Mouse (Mus musculus) G1E (cell line): ENCODE measurements around the gene Hsd17b6. TPM values are rescaled to one million over a fixed set of nuclear protein-coding genes. Genes with fewer than 3 reads are reported as not detected.

Experiments used
- ATAC-seq: 2 replicates; pipeline ENCODE4 v1.8.0; 2016; ENCODE audit warnings: mild to moderate bottlenecking; ENCODE audit not compliant: insufficient number of reproducible peaks, poor library complexity, low FRiP score, severe bottlenecking; ENCODE audit errors: extremely low read depth
- DNase-seq: peaks from one replicate; pipeline ENCODE4 v3.0.0; 2012; ENCODE audit warnings: low spot score
- H3K27me3 ChIP-seq: 2 replicates; pipeline ENCODE4 v1.6.1; 2012; ENCODE audit warnings: mild to moderate bottlenecking, low read length, inconsistent platforms; ENCODE audit not compliant: insufficient read depth
- H3K36me3 ChIP-seq: replicated peaks from 2 replicates; pipeline ENCODE3; 2012; ENCODE audit warnings: mild to moderate bottlenecking, inconsistent platforms
- H3K4me1 ChIP-seq: 2 replicates; pipeline ENCODE4 v1.6.1; 2012; ENCODE audit warnings: low read depth, low read length, inconsistent platforms, mixed read lengths; ENCODE audit not compliant: insufficient read depth
- H3K4me3 ChIP-seq: 2 replicates; pipeline ENCODE4 v1.5.1; 2012; ENCODE audit warnings: low read depth, mild to moderate bottlenecking, inconsistent platforms, low read length, moderate library complexity, mixed read lengths
- H3K9me3 ChIP-seq: replicated peaks from 2 replicates; pipeline ENCODE4 v1.6.1; 2012; ENCODE audit warnings: inconsistent platforms
- CTCF ChIP-seq: IDR thresholded peaks from 2 replicates; pipeline ENCODE4 v1.5.1; 2012; ENCODE audit warnings: low read depth, low read length, inconsistent platforms, mixed read lengths
- GATA1 ChIP-seq: IDR thresholded peaks from 2 replicates; pipeline ENCODE4 v1.6.1; 2012; ENCODE audit warnings: borderline replicate concordance, low read length, inconsistent platforms, mixed read lengths
- GATA2 ChIP-seq: IDR thresholded peaks from 2 replicates; pipeline ENCODE4 v1.6.1; 2012; ENCODE audit warnings: low read depth, low read length, inconsistent platforms, borderline replicate concordance
- POLR2AphosphoS5 ChIP-seq: IDR thresholded peaks from 2 replicates; pipeline ENCODE4 v1.6.1; 2012; ENCODE audit warnings: low read depth, low read length, inconsistent platforms; ENCODE audit not compliant: insufficient replicate concordance
- TAL1 ChIP-seq: conservative IDR thresholded peaks from 2 replicates; pipeline ENCODE4 v1.6.1; 2012; ENCODE audit warnings: low read depth, low read length, inconsistent platforms, mixed read lengths
- polyA plus RNA-seq: library from polyadenylated mRNA; stranded (reverse); fragments of >175 nt; gene quantifications from 2 replicates; pipeline ENCODE4 v1.2.3, GENCODE M21; 2012
- total RNA-seq, 2 experiments: library from RNA; stranded (forward) in 1 of 2; stranded (reverse) in 1 of 2; fragments of 200-1000 nt in 1 of 2; fragments of >200 nt in 1 of 2; fragmentation: Nextera tagmentation in 1 of 2; gene quantifications; 2 replicates each; pipeline ENCODE4 v1.2.3; 2014 to 2017

Hsd17b6 gene
- total and polyA plus RNA-seq, 3 experiments: 0.05 TPM; not detected in 2

DNA sequence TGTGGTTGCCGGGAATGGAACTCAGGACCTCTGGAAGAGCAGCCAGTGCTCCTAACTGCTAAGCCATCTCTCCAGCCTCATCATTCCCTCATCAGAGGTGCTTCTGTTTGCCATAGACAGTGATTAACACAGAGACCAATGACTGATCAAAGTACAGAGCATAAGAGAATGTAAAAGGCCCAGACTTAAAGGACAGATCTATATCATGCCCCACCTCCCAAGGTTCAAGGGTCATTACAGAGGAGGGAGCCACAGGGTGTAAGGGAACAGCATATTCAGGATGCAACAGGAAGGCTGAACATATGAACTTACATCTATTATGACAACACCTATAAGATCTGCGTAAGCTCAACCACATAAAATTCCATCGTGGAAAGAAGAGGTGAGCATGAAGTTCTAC lies 10.7 kb downstream of the Hsd17b6 start:
- TF ChIP-seq GATA1: no peak
- TF ChIP-seq CTCF: no peak
- no peak for TF ChIP-seq TAL1
- TF ChIP-seq POLR2AphosphoS5: no peak
- Histone ChIP-seq H3K27me3 (0 out of 2 replicates have a peak, but pooled peaks cover 5% of the 10 kb centered on the region), H3K4me1 (no peaks in the 10 kb centered on the region), H3K4me3 (no peak overlapping the region), H3K36me3 (no peaks in the 10 kb centered on the region), H3K9me3 (peaks cover 5% of the 10 kb centered on the region; the same call in 1 of the 2 replicates)
- no peak for ATAC-seq
- no peak for DNase-seq

- no peaks in the 10 kb centered on the region for H3K36me3 ChIP-seq
- no peaks in the 10 kb centered on the region for H3K4me1 ChIP-seq
- no peak for DNase-seq
- no peak overlapping the region for H3K4me3 ChIP-seq
- no peak for ATAC-seq
- peaks cover 23% of the 10 kb centered on the region for H3K27me3 ChIP-seq
- H3K9me3 ChIP-seq: no peaks in the 10 kb centered on the region
- TF ChIP-seq GATA2 (no peak), POLR2AphosphoS5 (no peak), CTCF (no peak), TAL1 (no peak), GATA1 (no peak)
Observed at GRCm38 (mm10) chr10:127985601-127986000, 21.8 kb downstream of the Hsd17b6 start.

DNA sequence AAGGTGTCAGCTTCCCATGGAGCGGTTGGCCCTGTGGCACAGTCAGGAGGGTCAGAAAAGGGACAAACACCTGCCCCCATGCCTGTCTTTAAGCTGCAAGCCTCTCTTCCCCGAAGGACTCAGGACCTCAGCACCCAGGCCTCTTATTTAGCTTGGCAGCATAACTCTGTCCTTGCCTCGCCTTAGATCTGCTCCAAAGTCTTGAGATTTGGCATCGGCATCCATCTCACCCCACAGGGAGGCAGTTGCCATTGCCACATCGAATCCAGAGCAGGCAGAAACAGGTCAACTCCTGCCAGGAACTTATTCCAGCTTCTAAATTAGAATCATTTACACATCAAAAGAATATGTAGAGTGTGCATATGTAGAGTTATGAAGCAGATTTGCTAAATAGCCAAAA lies 22.8 kb downstream of the Hsd17b6 start:
- no peak for TF ChIP-seq POLR2AphosphoS5
- no peak for TF ChIP-seq CTCF
- no peak for TF ChIP-seq GATA1
- TF ChIP-seq TAL1: no peak
- TF ChIP-seq GATA2: no peak

DNA sequence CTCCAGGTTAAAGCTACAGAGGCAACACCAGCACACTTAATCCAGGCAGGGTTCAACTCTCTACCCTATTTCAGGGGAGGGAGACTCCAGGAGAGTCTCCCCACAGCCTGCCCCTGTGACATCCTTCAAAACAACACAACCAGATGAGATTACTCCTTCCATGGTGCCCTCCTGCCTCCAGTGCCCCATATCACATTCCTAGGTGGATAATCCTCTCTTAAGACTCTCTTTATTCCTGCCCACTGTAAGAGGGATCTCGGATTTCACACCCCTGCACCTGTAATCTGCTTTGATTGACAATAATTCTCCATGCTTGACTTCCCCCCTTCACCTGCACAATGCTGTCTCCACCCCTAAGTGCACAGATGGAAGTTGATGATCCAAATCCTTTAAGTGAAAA lies 31.9 kb downstream of the Hsd17b6 start:
- Histone ChIP-seq H3K4me1 (peaks cover 12% of the 10 kb centered on the region; the same call in 1 of the 2 replicates), H3K36me3 (no peaks in the 10 kb centered on the region), H3K27me3 (peaks cover 28% of the 10 kb centered on the region), H3K9me3 (no peaks in the 10 kb centered on the region), H3K4me3 (no peak overlapping the region)
- no peak for DNase-seq
- TF ChIP-seq POLR2AphosphoS5: no peak
- TF ChIP-seq CTCF: no peak
- TF ChIP-seq TAL1: no peak
- TF ChIP-seq GATA1: no peak
- TF ChIP-seq GATA2: no peak
- no peak for ATAC-seq

More for the DNA sequence above, 22.8 kb downstream of the Hsd17b6 start:
- Histone ChIP-seq H3K9me3 (no peaks in the 10 kb centered on the region), H3K27me3 (peaks cover 28% of the 10 kb centered on the region), H3K4me1 (no peaks in the 10 kb centered on the region), H3K4me3 (no peak overlapping the region), H3K36me3 (no peaks in the 10 kb centered on the region)
- ATAC-seq (no peak), DNase-seq (no peak)

DNA sequence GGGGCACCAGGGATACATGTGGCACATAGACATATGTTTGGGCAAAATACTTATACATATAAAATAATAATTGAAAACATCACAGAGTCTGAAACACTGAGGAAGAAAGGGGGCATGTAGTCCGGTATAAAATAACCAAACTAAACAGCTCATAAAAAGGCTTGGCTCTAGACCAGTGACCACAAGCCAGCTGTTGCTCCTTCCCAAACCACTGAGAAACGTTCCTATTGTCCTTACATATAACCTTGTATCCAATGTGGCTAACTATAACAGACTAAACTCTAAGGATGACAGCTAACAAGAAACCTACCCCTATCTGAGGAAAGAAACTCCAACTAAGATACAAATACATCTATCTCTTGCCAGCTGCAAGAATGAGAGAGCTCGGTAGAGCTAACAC lies 33.3 kb downstream of the Hsd17b6 start:
- Histone ChIP-seq H3K9me3 (no peaks in the 10 kb centered on the region), H3K4me3 (no peak overlapping the region), H3K27me3 (peaks cover 20% of the 10 kb centered on the region), H3K36me3 (no peaks in the 10 kb centered on the region), H3K4me1 (peaks cover 25% of the 10 kb centered on the region)
- ATAC-seq (no peak), DNase-seq (no peak)
- no peak for TF ChIP-seq POLR2AphosphoS5
- no peak for TF ChIP-seq TAL1
- no peak for TF ChIP-seq CTCF
- no peak for TF ChIP-seq GATA2
- no peak for TF ChIP-seq GATA1

DNA sequence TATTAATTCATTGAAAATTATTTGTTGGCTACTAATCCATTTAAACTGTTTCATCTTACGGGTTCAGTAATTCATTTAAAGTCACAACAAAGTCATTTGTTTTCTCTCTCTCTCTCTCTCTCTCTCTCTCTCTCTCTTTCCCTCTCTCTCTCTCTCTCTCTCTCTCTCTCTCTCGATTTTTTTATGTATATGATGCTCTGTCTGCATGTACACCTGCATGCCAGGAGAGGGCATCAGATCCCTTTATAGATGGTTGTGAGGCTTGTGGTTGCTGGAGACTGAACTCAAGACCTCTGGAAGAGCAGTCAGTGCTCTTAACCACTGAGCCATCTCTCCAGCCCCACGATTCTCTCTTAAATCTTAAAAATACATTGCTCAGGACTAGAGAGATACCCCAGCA lies 36.3 kb downstream of the Hsd17b6 start:
- H3K4me3 ChIP-seq: no peak overlapping the region
- H3K9me3 ChIP-seq: no peaks in the 10 kb centered on the region
- peaks cover 1% of the 10 kb centered on the region; the same call in 1 of the 2 replicates for H3K27me3 ChIP-seq
- H3K4me1 ChIP-seq: peaks cover 29% of the 10 kb centered on the region
- DNase-seq: no peak
- H3K36me3 ChIP-seq: no peaks in the 10 kb centered on the region
- no peak for ATAC-seq
- TF ChIP-seq CTCF (no peak), POLR2AphosphoS5 (no peak), GATA1 (no peak), TAL1 (no peak), GATA2 (no peak)

- H3K27me3 ChIP-seq: no peaks in the 10 kb centered on the region
- TF ChIP-seq GATA2 (no peak), POLR2AphosphoS5 (no peak), CTCF (no peak), TAL1 (no peak), GATA1 (no peak)
- H3K36me3 ChIP-seq: no peaks in the 10 kb centered on the region
- ATAC-seq (no peak), DNase-seq (no peak)
- no peak overlapping the region for H3K4me3 ChIP-seq
- peaks cover 29% of the 10 kb centered on the region for H3K4me1 ChIP-seq
- no peaks in the 10 kb centered on the region for H3K9me3 ChIP-seq
Observed at GRCm38 (mm10) chr10:127970359-127970831, 37.0 kb downstream of the Hsd17b6 start.
